In genomic region chr12:31533218-31533908, GRCm38 (mm10) we compare ENCODE assay signal across 14 mouse cellular contexts. TPM values are rescaled to one million over a fixed set of nuclear protein-coding genes. Genes with fewer than 3 reads are reported as not detected.
A peak's percentile ranks its signal among the peaks of the same experiment; 100 is the strongest.
DNase-seq lines count a peak whose midpoint lies in the region.
"Had no signal": no experiment of that assay in that cellular context is flagged by ENCODE, and none has a peak within 500 bp of the region (broad histone marks: within the 10 kb centered on the region; RNA-seq: fewer than 3 reads in every experiment).

No protein-coding gene starts in this region.

- DNase-seq in adrenal gland, adult 2 months, result peak; percentile 9
- DNase-seq in adrenal gland, adult 18-20 months (ENCODE audit: low spot score in 2 of 2), result no peak
- DNase-seq in layer of hippocampus, adult 11-12 months (ENCODE audit: low spot score), result peak; percentile 53
- no peak for DNase-seq in layer of hippocampus, postnatal 10 days (ENCODE audit: low spot score in 2 of 2)
- DNase-seq in 416B (ENCODE audit: low read depth), result peak; percentile 62
- peak; percentile 59 to 62 for DNase-seq in layer of hippocampus, adult 8-10 months (ENCODE audit: low spot score in 2 of 2)
- no peak for DNase-seq in spleen, postnatal 36 days (ENCODE audit: low spot score in 2 of 2)
- no peak for DNase-seq in lung, postnatal 25 days (ENCODE audit: low spot score)
- DNase-seq: cerebellum, postnatal 25 days; heart, adult 18-20 months; kidney, adult 2 months; liver, postnatal 0 days had no signal

RNA-seq across cellular contexts. Expression of gene Slc26a4, which starts 26.4 kb away (rescaled TPM):
- 1 to 10 TPM; 2.9 to 8.4 TPM for total RNA-seq in adrenal gland, adult 2 months (2021)
- polyA plus RNA-seq in adrenal gland, adult 2 months (2012; rRNA removed), result 1.3 and 1.9 TPM in 2 replicates
- total RNA-seq in adrenal gland, adult 18-20 months (2021), result 1 to 10 TPM; 4.5 to 6.7 TPM
- 1 to 10 TPM; 5.3 to 7.0 TPM for total RNA-seq in layer of hippocampus, postnatal 10 days (2021)
- 10 to 100 TPM in 3 of 4 experiments, 1 to 10 TPM in 1; 9.8 to 13.1 (median 10.8) TPM for total RNA-seq in layer of hippocampus, adult 8-10 months (2022)
- total RNA-seq: heart, adult 18-20 months had no signal
- polyA plus RNA-seq: embryonic facial prominence, embryonic 13.5 days; hindbrain, embryonic 15.5 days had no signal

RNA-seq across cellular contexts. Expression of gene Cbll1, which starts 33.9 kb away (rescaled TPM):
- total RNA-seq in adrenal gland, adult 2 months (2021), result 10 to 100 TPM; 16.0 to 21.6 TPM
- 2.0 and 3.3 TPM in 2 replicates for polyA plus RNA-seq in adrenal gland, adult 2 months (2012; rRNA removed)
- 10 to 100 TPM; 16.9 to 17.8 TPM for total RNA-seq in adrenal gland, adult 18-20 months (2021)
- 10 to 100 TPM; 21.1 to 25.1 TPM for total RNA-seq in layer of hippocampus, postnatal 10 days (2021)
- 10 to 100 TPM; 22.4 to 26.9 (median 25.1) TPM for total RNA-seq in layer of hippocampus, adult 8-10 months (2022)

Comparison
In these comparisons a context has a peak if more than half of its experiments do, and no peak if none do; other contexts are left out.
1. DNase-seq: peak in adrenal gland, adult 2 months (single experiment), layer of hippocampus, adult 11-12 months (single experiment), 416B (single experiment) and layer of hippocampus, adult 8-10 months (2 of 2); none in adrenal gland, adult 18-20 months (0 of 2), layer of hippocampus, postnatal 10 days (0 of 2), spleen, postnatal 36 days (0 of 2) and lung, postnatal 25 days (single experiment).